Mouse (Mus musculus) forebrain, embryonic 12.5 days (tissue): ENCODE data around the gene Foxo4. TPM values are rescaled to one million over a fixed set of nuclear protein-coding genes. Genes with fewer than 3 reads are reported as not detected.

ENCODE experiments used
- ATAC-seq: fragments of 200-750 bp; cut with Nextera tagmentation; 2 replicates; pipeline ENCODE4 v1.8.0; 2017; ENCODE audit warnings: moderate TSS enrichment; ENCODE audit not compliant: low FRiP score
- H3K27ac ChIP-seq: fragments of 300-500 bp; sonication (generic); 2 replicates; pipeline ENCODE4 v1.5.1; 2016; ENCODE audit warnings: mild to moderate bottlenecking
- H3K27me3 ChIP-seq: fragments of 300-500 bp; sonication (generic); 2 replicates; pipeline ENCODE4 v1.6.1; 2016; ENCODE audit warnings: mild to moderate bottlenecking
- H3K36me3 ChIP-seq: fragments of 300-500 bp; sonication (generic); replicated peaks from 2 replicates; pipeline ENCODE4 v1.6.1; 2016; ENCODE audit warnings: mild to moderate bottlenecking
- H3K4me1 ChIP-seq: fragments of 300-500 bp; sonication (generic); 2 replicates; pipeline ENCODE4 v1.6.1; 2016
- H3K4me2 ChIP-seq: fragments of 300-500 bp; sonication (generic); 2 replicates; pipeline ENCODE4 v1.6.1; 2016; ENCODE audit warnings: mild to moderate bottlenecking, moderate library complexity
- H3K4me3 ChIP-seq: fragments of 300-500 bp; sonication (generic); replicated peaks from 2 replicates; pipeline ENCODE4 v1.5.1; 2016; ENCODE audit warnings: mild to moderate bottlenecking
- H3K9ac ChIP-seq: fragments of 300-500 bp; sonication (generic); 2 replicates; pipeline ENCODE4 v1.6.1; 2016; ENCODE audit warnings: mild to moderate bottlenecking
- H3K9me3 ChIP-seq: fragments of 300-500 bp; sonication (generic); 2 replicates; pipeline ENCODE4 v1.6.1; 2016
- WGBS: fragments of 180-500 bp; shearing (Covaris S2); methylation state at CpG from one replicate; pipeline ENCODE4 v1.1.7; 2016; 5-methylcytosine and 5-hydroxymethylcytosine counted together
- polyA plus RNA-seq: library from polyadenylated mRNA; unstranded; fragments of >200 nt; fragmentation: Nextera tagmentation; extraction: Ambion mirVana; gene quantifications from 2 replicates; pipeline ENCODE4 v1.2.1, GENCODE M21; 2016

The Foxo4 gene
- polyA plus RNA-seq, 1 experiment from 2014 or later, result 1.9 TPM

GRCm38 (mm10) chrX:101299473-101300426, 45.4 kb downstream of the Foxo4 start:
- peak overlapping the region; percentile 56 for H3K9ac ChIP-seq
- H3K27me3 ChIP-seq, result peaks cover 34% of the 10 kb centered on the region; the same call in 1 of the 2 replicates
- H3K36me3 ChIP-seq, result peaks cover 15% of the 10 kb centered on the region
- peak overlapping the region; percentile 49 for H3K4me3 ChIP-seq
- peaks cover 34% of the 10 kb centered on the region for H3K4me1 ChIP-seq
- no peaks in the 10 kb centered on the region for H3K9me3 ChIP-seq
- H3K4me2 ChIP-seq, result peak overlapping the region; percentile 53
- WGBS, result 22% methylated on average over 10 of the region's 13 CpGs
- ATAC-seq, result peak; percentile 83
- H3K27ac ChIP-seq, result peak overlapping the region; percentile 80

- Histone ChIP-seq H3K9ac (peak overlapping the region; percentile 56), H3K27me3 (peaks cover 31% of the 10 kb centered on the region; the same call in 1 of the 2 replicates), H3K4me3 (peak overlapping the region; percentile 49), H3K27ac (peak overlapping the region; percentile 80), H3K4me1 (peaks cover 34% of the 10 kb centered on the region), H3K4me2 (peak overlapping the region; percentile 53), H3K9me3 (no peaks in the 10 kb centered on the region), H3K36me3 (peaks cover 15% of the 10 kb centered on the region)
- WGBS, result 22% methylated on average over 13 of the region's 13 CpGs
- ATAC-seq, result peak; percentile 61
These were observed 46.2 kb downstream of the Foxo4 start for GRCm38 (mm10) chrX:101300427-101301030.

GRCm38 (mm10) chrX:101301654-101302053, 47.3 kb downstream of the Foxo4 start:
- H3K9ac ChIP-seq, result no peak overlapping the region
- 74% methylated on average over 9 of the region's 9 CpGs for WGBS
- no peak overlapping the region; the same call in 1 of the 2 replicates for H3K4me3 ChIP-seq
- peaks cover 3% of the 10 kb centered on the region for H3K36me3 ChIP-seq
- no peak overlapping the region for H3K27ac ChIP-seq
- peaks cover 33% of the 10 kb centered on the region for H3K27me3 ChIP-seq
- no peaks in the 10 kb centered on the region for H3K9me3 ChIP-seq
- H3K4me2 ChIP-seq, result peak overlapping the region; percentile 53
- no peak for ATAC-seq
- peaks cover 34% of the 10 kb centered on the region for H3K4me1 ChIP-seq

- Histone ChIP-seq H3K27me3 (peaks cover 29% of the 10 kb centered on the region), H3K4me1 (peaks cover 34% of the 10 kb centered on the region), H3K36me3 (peaks cover 4% of the 10 kb centered on the region), H3K9ac (no peak overlapping the region), H3K4me2 (no peak overlapping the region), H3K27ac (no peak overlapping the region), H3K4me3 (no peak overlapping the region), H3K9me3 (no peaks in the 10 kb centered on the region)
- WGBS, result 52% methylated on average over 2 of the region's 2 CpGs
- no peak for ATAC-seq
These were observed 50.3 kb downstream of the Foxo4 start for GRCm38 (mm10) chrX:101304646-101305045.

GRCm38 (mm10) chrX:101309299-101309698, 55.0 kb downstream of the Foxo4 start:
- H3K4me3 ChIP-seq, result no peak overlapping the region
- WGBS, result 97% methylated on average over 5 of the region's 5 CpGs
- H3K4me2 ChIP-seq, result no peak overlapping the region
- H3K9me3 ChIP-seq, result no peaks in the 10 kb centered on the region
- ATAC-seq, result no peak
- peaks cover 25% of the 10 kb centered on the region for H3K27me3 ChIP-seq
- peaks cover 11% of the 10 kb centered on the region for H3K4me1 ChIP-seq
- no peak overlapping the region for H3K27ac ChIP-seq
- H3K9ac ChIP-seq, result no peak overlapping the region
- H3K36me3 ChIP-seq, result peaks cover 4% of the 10 kb centered on the region

Other genes with a start within 250 kb of the Foxo4 start
- gene Tex11, start 194.9 kb upstream of the Foxo4 start, polyA plus RNA-seq, result not detected in 2 replicates
- gene Slc7a3, start 168.5 kb upstream of the Foxo4 start, polyA plus RNA-seq, result 1.3 and 1.8 TPM in 2 replicates
- gene Snx12, start 32.0 kb upstream of the Foxo4 start, polyA plus RNA-seq, result 57.3 and 64.6 TPM in 2 replicates
- not detected in 2 replicates for gene Gm614, start 9.5 kb downstream of the Foxo4 start, polyA plus RNA-seq
- 2.0 TPM in 2 replicates for gene Il2rg, start 13.7 kb downstream of the Foxo4 start, polyA plus RNA-seq
- gene Gm20489, start 14.5 kb downstream of the Foxo4 start, polyA plus RNA-seq, result not detected in 2 replicates
- gene Med12, start 19.5 kb downstream of the Foxo4 start, polyA plus RNA-seq, result 42.0 and 43.1 TPM in 2 replicates
- gene Nlgn3, start 44.6 kb downstream of the Foxo4 start, polyA plus RNA-seq, result 32.2 and 36.3 TPM in 2 replicates
- gene Gjb1, start 121.8 kb downstream of the Foxo4 start, polyA plus RNA-seq, result not detected in 2 replicates
- gene Zmym3, start 166.3 kb downstream of the Foxo4 start, polyA plus RNA-seq, result 37.5 and 37.8 TPM in 2 replicates
- 636 and 666 TPM in 2 replicates for gene Nono, start 174.8 kb downstream of the Foxo4 start, polyA plus RNA-seq
- gene Itgb1bp2, start 194.6 kb downstream of the Foxo4 start, polyA plus RNA-seq, result 3.3 and 3.9 TPM in 2 replicates